Mouse (Mus musculus) ovary, adult 2 months (tissue): ENCODE measurements around the gene Rapgefl1. TPM values are rescaled to one million over a fixed set of nuclear protein-coding genes. Genes with fewer than 3 reads are reported as not detected.

Experiments
- polyA plus RNA-seq: library from polyadenylated mRNA; depleted of rRNA; stranded (reverse); fragments of >200 nt; gene quantifications from 2 replicates; pipeline ENCODE4 v1.2.3, GENCODE M21; 2012; rRNA removed

Gene Rapgefl1
- polyA plus RNA-seq = 11.5 and 11.6 TPM in 2 replicates

DNA sequence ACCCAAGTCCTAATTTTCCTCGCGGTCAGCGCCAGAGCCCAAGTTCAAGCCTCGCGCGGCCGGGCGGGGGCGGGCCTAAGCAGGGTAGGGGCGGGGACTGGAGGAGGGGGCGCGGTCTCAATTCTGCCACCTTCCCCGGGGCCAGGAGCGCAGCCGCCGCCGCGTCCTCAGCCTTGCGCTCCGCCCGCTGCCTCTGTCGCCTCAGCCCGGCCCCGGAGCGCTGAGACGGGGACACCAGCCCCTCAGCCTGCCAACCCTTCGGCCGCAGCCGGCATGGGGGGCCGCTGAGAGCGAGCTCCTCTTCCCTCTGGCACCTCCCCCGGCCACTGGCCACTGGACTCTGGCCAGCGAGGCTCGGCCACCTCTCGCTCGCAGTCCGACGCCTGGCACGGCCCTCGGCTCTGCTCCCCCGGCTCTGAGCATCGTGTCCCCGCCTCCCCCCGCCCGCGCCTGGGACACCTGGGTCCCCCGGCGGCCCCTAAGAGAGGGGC, at the start of gene Rapgefl1:
TSS of gene Rapgefl1 (plus strand) at position 135 of the 491 bp plus-strand sequence.

DNA sequence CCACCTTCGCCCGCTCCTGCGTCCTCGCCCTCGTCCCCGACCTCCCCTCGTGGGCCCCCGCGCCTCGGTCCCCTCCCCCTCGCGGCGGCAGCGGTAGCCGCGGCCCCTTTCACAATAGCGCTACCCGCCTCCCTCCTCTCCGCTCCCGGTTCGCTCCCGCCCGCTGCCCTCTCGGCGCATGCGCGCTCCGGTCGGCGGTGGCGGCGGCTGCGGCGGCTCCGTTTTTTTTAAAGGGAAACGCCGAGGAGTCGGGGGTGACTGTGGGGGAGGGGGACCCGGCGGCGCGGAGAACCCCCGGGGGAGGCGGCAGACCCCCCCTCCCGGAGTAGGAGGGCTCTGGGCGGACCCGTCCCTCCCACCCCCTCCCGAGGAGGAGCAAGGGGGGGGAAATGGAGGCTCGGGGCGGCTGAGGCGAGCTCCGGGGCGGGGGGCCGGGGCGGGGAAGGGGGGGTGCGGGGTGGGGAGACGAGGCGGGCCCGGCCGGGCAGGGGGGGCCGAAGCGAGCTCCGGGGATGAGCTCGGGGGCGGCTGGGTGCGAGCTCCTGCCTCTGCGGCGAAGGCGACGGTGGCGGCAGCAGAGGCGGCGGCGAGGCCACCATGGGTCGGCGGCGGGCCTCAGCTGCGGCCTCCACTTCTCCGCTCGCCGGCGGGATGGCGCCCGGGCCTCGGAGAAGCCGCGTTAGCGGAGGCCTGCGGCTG, 41.4 kb upstream of the Rapgefl1 start, which contains the start of gene Msl1:
TSS of gene Msl1 (plus strand) at position 502 of the 699 bp plus-strand sequence.

DNA sequence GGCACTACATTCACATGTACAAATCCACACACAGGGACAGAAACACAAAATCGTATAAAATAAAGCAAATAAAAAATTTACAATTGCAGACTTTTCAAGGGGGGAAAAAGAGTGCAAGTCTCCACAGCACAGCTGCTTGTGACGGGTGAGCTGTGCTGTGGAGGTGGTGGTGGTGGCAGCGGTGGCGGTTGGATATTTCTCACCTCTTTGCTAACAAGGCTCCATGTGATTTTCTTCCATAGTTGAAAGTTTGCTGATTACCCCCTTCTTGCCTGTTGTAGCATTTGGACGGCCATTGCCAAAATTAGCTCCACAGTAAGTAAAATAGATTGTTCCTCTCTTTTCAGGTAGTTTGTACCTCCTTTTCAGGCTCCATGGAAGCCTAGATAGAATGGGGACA, 32.0 kb upstream of the Rapgefl1 start, which contains the start of gene Casc3:
TSS of gene Casc3 (plus strand) at position 301 of the 400 bp plus-strand sequence.

GRCm38 (mm10) chr11:98863028-98863750, 26.6 kb downstream of the Rapgefl1 start, which contains the start of gene Wipf2:
TSS of gene Wipf2 (plus strand) at chr11:98863638.

Other genes starting within 250 kb of the Rapgefl1 start
- 116 and 131 TPM in 2 replicates for gene Ormdl3, start 249.4 kb upstream of the Rapgefl1 start, polyA plus RNA-seq
- gene Lrrc3c, start 238.5 kb upstream of the Rapgefl1 start, polyA plus RNA-seq = not detected in 2 replicates
- gene Gm12355, start 211.1 kb upstream of the Rapgefl1 start, polyA plus RNA-seq = not detected in 2 replicates
- gene Gsdma3, start 210.4 kb upstream of the Rapgefl1 start, polyA plus RNA-seq = not detected in 2 replicates
- gene Gsdma2, start 190.0 kb upstream of the Rapgefl1 start, polyA plus RNA-seq = not detected in 2 replicates
- not detected in 2 replicates for gene Gsdma, start 172.4 kb upstream of the Rapgefl1 start, polyA plus RNA-seq
- 256 and 270 TPM in 2 replicates for gene Psmd3, start 154.2 kb upstream of the Rapgefl1 start, polyA plus RNA-seq
- gene Csf3, start 135.5 kb upstream of the Rapgefl1 start, polyA plus RNA-seq = 10.2 and 10.8 TPM in 2 replicates
- gene Med24, start 107.3 kb upstream of the Rapgefl1 start, polyA plus RNA-seq = 129 TPM in 2 replicates
- 163 and 173 TPM in 2 replicates for gene Thra, start 96.1 kb upstream of the Rapgefl1 start, polyA plus RNA-seq
- gene Nr1d1, start 61.5 kb upstream of the Rapgefl1 start, polyA plus RNA-seq = 87.5 and 140 TPM in 2 replicates
- gene Msl1, start 41.3 kb upstream of the Rapgefl1 start, polyA plus RNA-seq = 49.3 and 78.6 TPM in 2 replicates
- 31.6 and 37.1 TPM in 2 replicates for gene Casc3, start 31.9 kb upstream of the Rapgefl1 start, polyA plus RNA-seq
- gene Wipf2, start 26.9 kb downstream of the Rapgefl1 start, polyA plus RNA-seq = 6.4 and 11.7 TPM in 2 replicates
- 0.87 and 1.4 TPM in 2 replicates for gene Cdc6, start 71.0 kb downstream of the Rapgefl1 start, polyA plus RNA-seq
- gene Rara, start 91.0 kb downstream of the Rapgefl1 start, polyA plus RNA-seq = 51.4 and 54.5 TPM in 2 replicates
- 8.9 and 10.3 TPM in 2 replicates for gene Gjd3, start 146.2 kb downstream of the Rapgefl1 start, polyA plus RNA-seq
- 4.4 and 5.2 TPM in 2 replicates for gene Top2a, start 187.4 kb downstream of the Rapgefl1 start, polyA plus RNA-seq
- gene Igfbp4, start 204.5 kb downstream of the Rapgefl1 start, polyA plus RNA-seq = 537 and 612 TPM in 2 replicates